Mouse (Mus musculus) G1E (cell line): ENCODE data around the gene Fam227b.

Experiments
- CTCF ChIP-seq: IDR thresholded peaks from 2 replicates; pipeline ENCODE4 v1.5.1; 2012; ENCODE audit warnings: low read depth, low read length, inconsistent platforms, mixed read lengths
- GATA1 ChIP-seq: IDR thresholded peaks from 2 replicates; pipeline ENCODE4 v1.6.1; 2012; ENCODE audit warnings: borderline replicate concordance, low read length, inconsistent platforms, mixed read lengths
- POLR2AphosphoS5 ChIP-seq: IDR thresholded peaks from 2 replicates; pipeline ENCODE4 v1.6.1; 2012; ENCODE audit warnings: low read depth, low read length, inconsistent platforms; ENCODE audit not compliant: insufficient replicate concordance
- TAL1 ChIP-seq: conservative IDR thresholded peaks from 2 replicates; pipeline ENCODE4 v1.6.1; 2012; ENCODE audit warnings: low read depth, low read length, inconsistent platforms, mixed read lengths

DNA sequence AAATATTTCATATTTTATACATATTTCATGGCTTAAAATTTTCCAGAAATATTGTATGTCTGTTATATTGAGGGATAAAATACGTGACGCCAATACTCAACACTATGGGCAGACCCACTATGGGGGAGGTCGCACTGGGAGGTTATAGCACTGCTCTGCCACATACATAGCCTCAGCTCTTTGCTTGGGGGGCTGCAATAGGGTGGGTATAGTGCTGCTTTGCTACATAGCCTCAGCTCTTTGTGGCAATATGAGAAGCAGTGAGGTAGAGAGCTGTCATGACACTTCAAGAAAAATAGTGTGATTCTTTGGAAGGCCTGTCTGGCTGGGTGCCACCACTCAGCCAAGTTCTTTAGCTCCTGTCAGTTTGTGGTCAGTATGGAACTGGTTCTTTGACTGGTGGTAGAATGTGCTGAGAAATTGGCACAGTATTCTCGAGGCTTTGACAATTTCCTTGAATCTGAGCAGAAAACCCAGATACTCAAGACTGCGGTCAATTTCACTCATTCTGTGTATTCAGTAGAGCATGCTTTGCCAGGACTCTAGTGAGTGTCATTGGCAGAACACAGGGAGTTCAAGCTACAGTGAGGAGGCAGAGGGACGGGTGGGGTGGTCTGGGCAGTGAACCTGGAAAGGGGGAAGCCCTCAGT lies 212.7 kb downstream of the Fam227b start:
- TF ChIP-seq CTCF (no peak), GATA1 (no peak), TAL1 (no peak), POLR2AphosphoS5 (no peak)
